Mouse (Mus musculus) heart, adult 2 months (tissue): ENCODE results near the gene Arhgef19. TPM values are rescaled to one million over a fixed set of nuclear protein-coding genes. Genes with fewer than 3 reads are reported as not detected.

Experiments used
- DNase-seq, 2 experiments: peaks; one replicate each; pipeline ENCODE4 v3.0.0; 2021
- H3K27ac ChIP-seq: fragments of 200-600 bp; 2 replicates; pipeline ENCODE4 v1.8.1; 2022
- H3K27me3 ChIP-seq: fragments of 200-500 bp; 2 replicates; pipeline ENCODE4 v1.6.1; 2012; ENCODE audit warnings: mild to moderate bottlenecking, low read length, inconsistent platforms, mixed read lengths; ENCODE audit not compliant: control insufficient read depth, insufficient read depth
- H3K36me3 ChIP-seq: fragments of 200-500 bp; 2 replicates; pipeline ENCODE4 v1.6.1; 2012; ENCODE audit warnings: low read length, inconsistent platforms; ENCODE audit not compliant: control insufficient read depth, insufficient read depth
- H3K4me1 ChIP-seq: fragments of 200-500 bp; 2 replicates; pipeline ENCODE4 v1.6.1; 2011; ENCODE audit warnings: low read length; ENCODE audit not compliant: control insufficient read depth, insufficient read depth
- H3K4me3 ChIP-seq: fragments of 200-600 bp; 2 replicates; pipeline ENCODE4 v1.8.1; 2022
- H3K79me2 ChIP-seq: fragments of 200-500 bp; replicated peaks from 2 replicates; pipeline ENCODE4 v1.6.1; 2012; ENCODE audit warnings: mild to moderate bottlenecking, inconsistent platforms, low read length, moderate library complexity, mixed read lengths; ENCODE audit not compliant: control insufficient read depth, insufficient read depth
- H3K9ac ChIP-seq: fragments of 200-500 bp; 2 replicates; pipeline ENCODE4 v1.6.1; 2012; ENCODE audit warnings: low read depth, mild to moderate bottlenecking, control low read depth, inconsistent platforms, low read length, mixed read lengths
- CTCF ChIP-seq: fragments of 200-600 bp; IDR thresholded peaks from 2 replicates; pipeline ENCODE4 v1.8.1; 2022; ENCODE audit warnings: antibody characterized with exemption, mild to moderate bottlenecking, moderate library complexity
- EP300 ChIP-seq: fragments of 200-500 bp; IDR thresholded peaks from 2 replicates; pipeline ENCODE4 v1.6.1; 2011; ENCODE audit warnings: low read depth, low read length, control low read depth; ENCODE audit not compliant: insufficient read depth
- POLR2A ChIP-seq: fragments of 200-500 bp; IDR thresholded peaks from 2 replicates; pipeline ENCODE4 v1.6.1; 2011; ENCODE audit warnings: mild to moderate bottlenecking, low read depth, low read length, control low read depth; ENCODE audit not compliant: insufficient read depth
- WGBS: fragments of 180-500 bp; shearing (Covaris S2); methylation state at CpG from one replicate; pipeline ENCODE4 v1.1.7; 2018; 5-methylcytosine and 5-hydroxymethylcytosine counted together
- intact Hi-C: fragments of 180-260 bp; cut with DNase I; formaldehyde crosslinking; loops from one replicate; pipeline ENCODE4 v1.15.1; 2025
- polyA plus RNA-seq: library from polyadenylated mRNA; depleted of rRNA; stranded (reverse); fragments of >200 nt; gene quantifications from 2 replicates; pipeline ENCODE4 v1.2.3, GENCODE M21; 2012
- total RNA-seq, 2 experiments: library from RNA; stranded (reverse); gene quantifications; 2 replicates each; pipeline ENCODE4 v1.2.3; 2021

Gene Arhgef19
- total and polyA plus RNA-seq, 3 experiments: 22.4 to 40.1 (median 37.7) TPM

- Histone ChIP-seq H3K79me2 (no peaks in the 10 kb centered on the region), H3K27me3 (no peaks in the 10 kb centered on the region), H3K9ac (no peak overlapping the region), H3K4me3 (no peak overlapping the region), H3K36me3 (no peaks in the 10 kb centered on the region), H3K27ac (peak overlapping the region; percentile 94), H3K4me1 (peaks cover 26% of the 10 kb centered on the region)
- intact Hi-C loops: no loop called here
- WGBS: 89% methylated on average over 8 of the region's 8 CpGs
- TF ChIP-seq CTCF: no peak
- DNase-seq: no peak
Measured at GRCm38 (mm10) chr4:141277157-141277556, 37.9 kb downstream of the Arhgef19 start.

- H3K9ac ChIP-seq: peak overlapping the region; percentile 46
- TF ChIP-seq EP300 (peak; percentile 84), CTCF (peak; percentile 54), POLR2A (peak; percentile 90)
- H3K79me2 ChIP-seq: no peaks in the 10 kb centered on the region
- DNase-seq: peak; percentile 86 to 92
- H3K36me3 ChIP-seq: no peaks in the 10 kb centered on the region
- H3K4me1 ChIP-seq: peaks cover 23% of the 10 kb centered on the region
- H3K27ac ChIP-seq: peak overlapping the region; percentile 94
- intact Hi-C loops: no loop called here
- WGBS: 15% methylated on average over 7 of the region's 7 CpGs
- H3K27me3 ChIP-seq: no peaks in the 10 kb centered on the region
- H3K4me3 ChIP-seq: peak overlapping the region; percentile 30; the same call in 1 of the 2 replicates
Measured at GRCm38 (mm10) chr4:141278154-141278553, 38.9 kb downstream of the Arhgef19 start.

DNA sequence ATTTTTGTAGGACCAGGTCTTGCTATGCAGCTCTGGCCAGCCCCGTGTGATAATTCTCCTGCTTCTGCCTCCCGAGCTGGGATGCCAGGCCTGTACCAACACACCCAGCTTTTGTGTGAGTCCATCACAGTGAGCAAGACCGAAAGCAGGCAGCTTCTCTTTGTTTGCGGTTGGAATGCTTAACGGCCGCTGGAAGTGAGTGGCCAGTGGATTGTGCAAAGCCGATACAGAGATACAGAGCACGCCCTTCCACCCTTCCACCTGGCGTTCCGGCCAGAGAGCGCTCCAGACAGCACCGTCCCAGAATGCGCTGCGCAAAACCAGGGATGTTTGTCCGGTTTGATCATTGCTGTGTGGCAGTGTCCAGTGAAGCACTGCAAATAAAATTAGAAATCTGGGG lies 40.0 kb downstream of the Arhgef19 start:
- 62% methylated on average over 15 of the region's 15 CpGs for WGBS
- Histone ChIP-seq H3K4me3 (no peak overlapping the region), H3K27ac (peak overlapping the region; percentile 94), H3K79me2 (no peaks in the 10 kb centered on the region), H3K9ac (peak overlapping the region; percentile 23; the same call in 1 of the 2 replicates), H3K4me1 (peaks cover 24% of the 10 kb centered on the region), H3K27me3 (no peaks in the 10 kb centered on the region), H3K36me3 (no peaks in the 10 kb centered on the region)
- TF ChIP-seq EP300 (no peak), CTCF (peak; percentile 21; the same call in 1 of the 2 replicates), POLR2A (no peak; the same call in 1 of the 2 replicates)
- DNase-seq: peak; percentile 50 to 62
- intact Hi-C loops: loop anchor here (1.0 kb wide), 1 partner anchor 37 kb away; no protein-coding TSS in a partner anchor

DNA sequence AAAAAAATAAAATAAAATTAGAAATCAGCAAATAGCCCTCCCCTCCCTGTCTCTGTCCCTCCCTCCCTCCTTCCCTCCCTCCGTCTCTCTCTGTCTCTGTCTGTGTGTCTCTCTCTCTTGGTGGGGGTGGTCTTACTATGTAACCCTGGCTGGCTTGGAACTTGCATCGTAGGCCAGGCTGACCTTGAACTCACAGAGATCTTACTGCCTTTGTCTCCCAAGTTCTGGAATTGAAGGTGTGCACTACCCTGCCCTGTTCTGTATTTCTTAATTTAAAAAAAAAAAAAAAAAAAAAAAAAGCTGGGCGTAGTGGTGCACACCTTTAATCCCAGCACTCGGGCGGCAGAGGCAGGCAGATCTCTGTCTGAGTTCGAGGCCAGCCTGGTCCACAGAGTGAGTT lies 40.5 kb downstream of the Arhgef19 start:
- TF ChIP-seq EP300 (no peak), POLR2A (no peak), CTCF (no peak)
- Histone ChIP-seq H3K4me3 (no peak overlapping the region), H3K79me2 (no peaks in the 10 kb centered on the region), H3K9ac (no peak overlapping the region), H3K27me3 (no peaks in the 10 kb centered on the region), H3K4me1 (peaks cover 24% of the 10 kb centered on the region), H3K36me3 (no peaks in the 10 kb centered on the region), H3K27ac (peak overlapping the region; percentile 94; the same call in 1 of the 2 replicates)
- intact Hi-C loops: loop anchor here (1.0 kb wide), 1 partner anchor 37 kb away; no protein-coding TSS in a partner anchor
- 90% methylated on average over 6 of the region's 6 CpGs for WGBS
- no peak for DNase-seq

- TF ChIP-seq EP300 (no peak), CTCF (no peak), POLR2A (no peak)
- H3K4me3 ChIP-seq: no peak overlapping the region
- intact Hi-C loops: no loop called here
- H3K36me3 ChIP-seq: no peaks in the 10 kb centered on the region
- no peak overlapping the region for H3K27ac ChIP-seq
- no peak overlapping the region for H3K9ac ChIP-seq
- WGBS: 78% methylated on average over 1 of the region's 1 CpGs
- no peaks in the 10 kb centered on the region for H3K27me3 ChIP-seq
- no peak for DNase-seq
- no peaks in the 10 kb centered on the region for H3K79me2 ChIP-seq
- H3K4me1 ChIP-seq: peaks cover 24% of the 10 kb centered on the region
Measured at GRCm38 (mm10) chr4:141280471-141280870, 41.2 kb downstream of the Arhgef19 start.

GRCm38 (mm10) chr4:141281153-141281552 lies 41.9 kb downstream of the Arhgef19 start:
- no peak for DNase-seq
- Histone ChIP-seq H3K36me3 (no peaks in the 10 kb centered on the region), H3K27ac (no peak overlapping the region), H3K4me3 (no peak overlapping the region), H3K27me3 (no peaks in the 10 kb centered on the region), H3K79me2 (no peaks in the 10 kb centered on the region), H3K4me1 (peaks cover 26% of the 10 kb centered on the region), H3K9ac (no peak overlapping the region)
- TF ChIP-seq CTCF (no peak), EP300 (no peak)
- intact Hi-C loops: no loop called here
- 50% methylated on average over 6 of the region's 6 CpGs for WGBS
